Mouse (Mus musculus) embryonic facial prominence, embryonic 14.5 days (tissue): ENCODE results near the gene Slc10a7. TPM values are rescaled to one million over a fixed set of nuclear protein-coding genes. Genes with fewer than 3 reads are reported as not detected.

Experiments
- ATAC-seq: fragments of 200-750 bp; cut with Nextera tagmentation; 2 replicates; pipeline ENCODE4 v1.8.0; 2017; ENCODE audit warnings: low read depth, moderate number of reproducible peaks, moderate TSS enrichment
- DNase-seq: peaks from one replicate; pipeline ENCODE4 v3.0.0-alpha.2; 2015; ENCODE audit warnings: low spot score
- H3K27ac ChIP-seq: fragments of 300-500 bp; sonication (generic); replicated peaks from 2 replicates; pipeline ENCODE4 v1.5.1; 2014; ENCODE audit warnings: low read depth, mild to moderate bottlenecking, low read length, moderate library complexity
- H3K27me3 ChIP-seq: fragments of 300-500 bp; sonication (generic); replicated peaks from 2 replicates; pipeline ENCODE4 v1.6.1; 2014; ENCODE audit warnings: low read length; ENCODE audit not compliant: control insufficient read depth, insufficient read depth
- H3K36me3 ChIP-seq: fragments of 300-500 bp; sonication (generic); 2 replicates; pipeline ENCODE4 v1.6.1; 2014; ENCODE audit warnings: low read length, mixed read lengths; ENCODE audit not compliant: control insufficient read depth, insufficient read depth
- H3K4me1 ChIP-seq: fragments of 300-500 bp; sonication (generic); 2 replicates; pipeline ENCODE4 v1.6.1; 2014; ENCODE audit warnings: antibody characterized with exemption, low read length; ENCODE audit not compliant: control insufficient read depth, insufficient read depth
- H3K4me2 ChIP-seq: fragments of 300-500 bp; sonication (generic); 2 replicates; pipeline ENCODE4 v1.6.1; 2014; ENCODE audit warnings: low read depth, mild to moderate bottlenecking, low read length, moderate library complexity, mixed read lengths
- H3K4me3 ChIP-seq: fragments of 300-500 bp; sonication (generic); 2 replicates; pipeline ENCODE4 v1.5.1; 2014; ENCODE audit warnings: low read depth, mild to moderate bottlenecking, low read length
- H3K9ac ChIP-seq: fragments of 300-500 bp; sonication (generic); 2 replicates; pipeline ENCODE4 v1.6.1; 2014; ENCODE audit warnings: low read depth, mild to moderate bottlenecking, low read length, moderate library complexity, mixed read lengths
- H3K9me3 ChIP-seq: fragments of 300-500 bp; sonication (generic); 2 replicates; pipeline ENCODE4 v1.6.1; 2016; ENCODE audit warnings: low read length; ENCODE audit not compliant: control insufficient read depth
- WGBS: fragments of 180-500 bp; shearing (Covaris S2); extraction: QIAGEN DNeasy Blood & Tissue Kit; methylation state at CpG from one replicate; pipeline ENCODE4 v1.1.7; 2014; 5-methylcytosine and 5-hydroxymethylcytosine counted together
- polyA plus RNA-seq: library from polyadenylated mRNA; unstranded; fragments of >200 nt; fragmentation: Nextera tagmentation; extraction: Ambion mirVana; gene quantifications from 2 replicates; pipeline ENCODE4 v1.2.1, GENCODE M21; 2014

Slc10a7 gene
- polyA plus RNA-seq, 1 experiment from 2014 or later: 13.6 TPM

GRCm38 (mm10) chr8:78634018-78634417 lies 124.9 kb downstream of the Slc10a7 start:
- WGBS: 65% methylated on average over 3 of the region's 3 CpGs
- Histone ChIP-seq H3K9me3 (no peaks in the 10 kb centered on the region), H3K27ac (no peak overlapping the region), H3K4me2 (no peak overlapping the region), H3K9ac (no peak overlapping the region), H3K36me3 (no peaks in the 10 kb centered on the region), H3K4me3 (no peak overlapping the region), H3K27me3 (no peaks in the 10 kb centered on the region), H3K4me1 (peaks cover 20% of the 10 kb centered on the region)
- no peak for DNase-seq
- no peak for ATAC-seq

GRCm38 (mm10) chr8:78634523-78635240 lies 125.5 kb downstream of the Slc10a7 start:
- Histone ChIP-seq H3K4me2 (peak overlapping the region; percentile 20; the same call in 1 of the 2 replicates), H3K36me3 (no peaks in the 10 kb centered on the region), H3K9ac (no peak overlapping the region), H3K27ac (no peak overlapping the region), H3K4me1 (peaks cover 17% of the 10 kb centered on the region), H3K27me3 (no peaks in the 10 kb centered on the region), H3K4me3 (no peak overlapping the region), H3K9me3 (no peaks in the 10 kb centered on the region)
- WGBS: 42% methylated on average over 17 of the region's 17 CpGs
- ATAC-seq (no peak), DNase-seq (no peak)

DNA sequence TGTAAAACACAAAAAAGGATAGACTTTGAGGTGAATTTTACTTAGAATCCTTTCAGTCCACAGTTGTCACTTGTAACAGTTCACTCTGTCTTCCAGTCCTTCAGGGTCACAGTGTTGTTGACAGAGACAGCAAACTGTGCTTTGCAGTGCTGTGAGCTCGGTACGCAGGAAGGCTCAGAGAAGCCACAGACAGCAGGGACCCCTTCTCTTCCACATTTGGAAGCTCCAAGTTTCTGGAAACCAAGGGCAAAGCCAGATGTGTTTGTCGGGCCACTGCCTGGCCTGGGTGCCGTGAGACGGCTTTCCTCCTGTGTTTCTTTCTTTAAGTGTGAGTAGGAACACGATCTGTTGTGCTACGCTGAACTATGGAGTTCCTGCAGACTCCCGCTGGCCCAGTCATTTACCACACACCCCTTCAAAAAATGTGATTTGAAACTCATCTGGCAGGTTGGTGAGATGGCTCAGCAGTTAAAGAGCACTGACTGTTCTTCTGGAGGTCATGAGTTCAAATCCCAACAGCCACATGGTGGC lies 126.2 kb downstream of the Slc10a7 start:
- peaks cover 11% of the 10 kb centered on the region for H3K4me1 ChIP-seq
- DNase-seq (no peak), ATAC-seq (no peak)
- H3K4me2 ChIP-seq: no peak overlapping the region
- no peak overlapping the region for H3K4me3 ChIP-seq
- H3K27ac ChIP-seq: no peak overlapping the region
- 55% methylated on average over 8 of the region's 8 CpGs for WGBS
- no peak overlapping the region for H3K9ac ChIP-seq
- H3K27me3 ChIP-seq: no peaks in the 10 kb centered on the region
- H3K36me3 ChIP-seq: no peaks in the 10 kb centered on the region
- H3K9me3 ChIP-seq: no peaks in the 10 kb centered on the region

DNA sequence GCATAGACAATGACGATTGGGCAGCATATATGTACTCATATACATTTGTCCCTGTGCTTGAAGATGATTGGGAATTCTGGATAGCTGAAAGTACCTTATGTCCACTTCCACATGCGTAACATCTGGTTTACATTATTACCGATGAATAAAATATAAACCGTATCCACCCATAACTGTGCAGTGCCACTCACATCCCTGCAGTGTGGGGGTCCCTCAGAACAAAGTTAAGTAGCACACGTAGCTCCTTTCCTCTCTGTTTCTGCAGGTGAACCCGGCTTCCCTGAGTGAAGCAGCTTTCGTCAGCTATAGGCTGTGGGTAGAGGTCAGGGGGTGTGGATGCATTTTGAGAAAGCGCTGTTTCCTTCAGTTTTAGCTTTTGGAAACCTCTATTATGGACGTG lies 132.8 kb downstream of the Slc10a7 start:
- H3K27me3 ChIP-seq: no peaks in the 10 kb centered on the region
- 57% methylated on average over 9 of the region's 9 CpGs for WGBS
- no peaks in the 10 kb centered on the region for H3K36me3 ChIP-seq
- DNase-seq (no peak), ATAC-seq (no peak)
- H3K27ac ChIP-seq: no peak overlapping the region
- H3K9ac ChIP-seq: no peak overlapping the region
- H3K4me3 ChIP-seq: no peak overlapping the region
- no peak overlapping the region for H3K4me2 ChIP-seq
- 0 out of 2 replicates have a peak, but pooled peaks cover 5% of the 10 kb centered on the region for H3K9me3 ChIP-seq
- H3K4me1 ChIP-seq: peaks cover 11% of the 10 kb centered on the region; the same call in 1 of the 2 replicates

- no peak overlapping the region for H3K4me3 ChIP-seq
- 55% methylated on average over 5 of the region's 5 CpGs for WGBS
- no peak overlapping the region for H3K9ac ChIP-seq
Observed at GRCm38 (mm10) chr8:78642376-78642775, 133.2 kb downstream of the Slc10a7 start.

GRCm38 (mm10) chr8:78647000-78647656 lies 138.0 kb downstream of the Slc10a7 start:
- ATAC-seq: peak; percentile 16; the same call in 1 of the 2 replicates
- 0 out of 2 replicates have a peak overlapping the region, but pooled peaks have one; percentile 2 for H3K4me2 ChIP-seq

More at GRCm38 (mm10) chr8:78642376-78642775, 133.2 kb downstream of the Slc10a7 start:
- no peaks in the 10 kb centered on the region for H3K27me3 ChIP-seq
- H3K36me3 ChIP-seq: no peaks in the 10 kb centered on the region
- no peak overlapping the region for H3K4me2 ChIP-seq
- H3K4me1 ChIP-seq: peaks cover 15% of the 10 kb centered on the region
- DNase-seq (no peak), ATAC-seq (peak; percentile 55)
- 0 out of 2 replicates have a peak, but pooled peaks cover 5% of the 10 kb centered on the region for H3K9me3 ChIP-seq
- no peak overlapping the region; the same call in 1 of the 2 replicates for H3K27ac ChIP-seq

GRCm38 (mm10) chr8:78647846-78648245 lies 138.7 kb downstream of the Slc10a7 start:
- Histone ChIP-seq H3K4me2 (0 out of 2 replicates have a peak overlapping the region, but pooled peaks have one; percentile 2), H3K9me3 (0 out of 2 replicates have a peak, but pooled peaks cover 5% of the 10 kb centered on the region), H3K27ac (no peak overlapping the region), H3K27me3 (no peaks in the 10 kb centered on the region), H3K4me1 (peaks cover 21% of the 10 kb centered on the region), H3K9ac (no peak overlapping the region), H3K36me3 (no peaks in the 10 kb centered on the region), H3K4me3 (no peak overlapping the region)
- 37% methylated on average over 4 of the region's 4 CpGs for WGBS
- ATAC-seq (peak; percentile 64), DNase-seq (peak; percentile 71)

More at GRCm38 (mm10) chr8:78647000-78647656, 138.0 kb downstream of the Slc10a7 start:
- WGBS: 62% methylated on average over 8 of the region's 8 CpGs
- Histone ChIP-seq H3K4me1 (peaks cover 18% of the 10 kb centered on the region; the same call in 1 of the 2 replicates), H3K9me3 (0 out of 2 replicates have a peak, but pooled peaks cover 5% of the 10 kb centered on the region), H3K27ac (no peak overlapping the region), H3K36me3 (no peaks in the 10 kb centered on the region), H3K4me3 (no peak overlapping the region), H3K9ac (no peak overlapping the region), H3K27me3 (no peaks in the 10 kb centered on the region)
- peak; percentile 71 for DNase-seq

GRCm38 (mm10) chr8:78648918-78649317 lies 139.8 kb downstream of the Slc10a7 start:
- peaks cover 24% of the 10 kb centered on the region for H3K4me1 ChIP-seq
- ATAC-seq (no peak), DNase-seq (peak; percentile 88)
- H3K9me3 ChIP-seq: 0 out of 2 replicates have a peak, but pooled peaks cover 5% of the 10 kb centered on the region
- no peak overlapping the region for H3K4me3 ChIP-seq
- no peak overlapping the region for H3K27ac ChIP-seq
- H3K36me3 ChIP-seq: no peaks in the 10 kb centered on the region
- no peak overlapping the region for H3K4me2 ChIP-seq
- 28% methylated on average over 7 of the region's 7 CpGs for WGBS
- H3K27me3 ChIP-seq: no peaks in the 10 kb centered on the region
- no peak overlapping the region for H3K9ac ChIP-seq
